Mouse (Mus musculus): Measurements from ENCODE around the gene Ascl4.

Gene Ascl4

DNA sequence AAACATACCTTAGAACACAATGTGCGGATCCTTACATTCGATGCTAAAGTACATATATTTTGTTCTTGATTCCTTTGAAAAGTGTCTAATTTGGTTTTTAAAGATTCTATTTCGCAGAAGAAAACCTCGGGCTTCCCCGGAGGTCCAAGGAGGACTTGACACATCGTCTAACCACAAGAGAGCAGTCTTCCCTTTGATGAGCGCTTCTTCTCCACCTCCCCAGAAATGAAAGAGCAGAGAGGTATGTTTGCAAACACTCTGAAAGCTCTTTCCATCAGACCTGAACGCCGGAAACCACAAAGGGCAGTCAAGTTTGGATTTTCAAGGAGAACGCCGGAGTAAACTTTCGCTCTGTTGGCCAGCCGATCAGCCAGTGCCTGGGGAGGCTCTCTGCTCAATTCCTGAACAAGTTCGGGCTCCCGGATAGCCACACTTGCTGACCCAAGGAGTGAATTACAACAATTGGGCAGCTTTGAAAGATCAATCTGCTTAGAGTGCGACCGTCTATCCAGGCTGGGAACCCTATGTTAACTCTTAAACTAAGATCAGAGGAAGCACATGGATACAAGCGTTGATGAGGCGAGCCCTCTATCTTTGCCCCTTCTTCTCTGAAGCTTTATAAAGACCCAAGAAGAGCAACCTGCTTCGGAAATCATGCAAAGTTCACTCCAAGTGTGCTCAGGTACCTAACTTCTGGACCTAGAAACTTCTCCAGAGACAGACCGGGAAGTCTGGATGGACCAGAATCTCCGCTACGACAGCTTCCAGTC lies at the start of gene Ascl4:
TSS of gene Ascl4 (plus strand) at position 6 of the 770 bp plus-strand sequence.
- no peak for DNase-seq (ENCODE audit: low spot score)

DNA sequence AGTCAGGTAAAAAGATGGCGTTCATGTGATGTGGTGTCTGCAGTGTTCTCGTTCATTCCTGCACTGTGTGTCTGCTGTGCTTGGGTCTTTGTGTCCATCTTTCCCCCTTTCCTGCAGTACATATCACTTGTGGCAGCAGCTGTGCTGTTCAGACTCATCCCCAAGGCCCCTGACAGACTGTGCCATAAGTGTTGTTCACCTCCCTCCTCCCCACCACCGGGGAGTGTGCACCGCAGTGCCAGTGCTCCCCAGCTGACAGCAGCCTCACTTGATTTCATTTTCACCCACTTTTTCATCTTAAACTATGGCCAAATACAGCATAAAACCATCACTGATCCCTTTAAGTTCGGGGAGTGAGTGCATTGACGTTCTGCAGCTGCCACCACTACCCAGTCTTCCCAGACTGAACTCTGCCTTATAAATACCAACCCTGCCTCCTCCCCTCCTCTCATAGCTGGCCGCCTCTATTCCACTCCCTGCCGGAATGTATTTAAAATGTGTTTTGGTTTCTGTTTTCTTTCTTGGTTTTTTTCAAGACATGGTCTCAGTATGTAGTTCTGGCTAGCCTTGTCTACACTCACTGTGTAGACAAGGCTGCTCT lies 47.5 kb upstream of the Ascl4 start:
- DNase-seq (ENCODE audit: low spot score): no peak

DNA sequence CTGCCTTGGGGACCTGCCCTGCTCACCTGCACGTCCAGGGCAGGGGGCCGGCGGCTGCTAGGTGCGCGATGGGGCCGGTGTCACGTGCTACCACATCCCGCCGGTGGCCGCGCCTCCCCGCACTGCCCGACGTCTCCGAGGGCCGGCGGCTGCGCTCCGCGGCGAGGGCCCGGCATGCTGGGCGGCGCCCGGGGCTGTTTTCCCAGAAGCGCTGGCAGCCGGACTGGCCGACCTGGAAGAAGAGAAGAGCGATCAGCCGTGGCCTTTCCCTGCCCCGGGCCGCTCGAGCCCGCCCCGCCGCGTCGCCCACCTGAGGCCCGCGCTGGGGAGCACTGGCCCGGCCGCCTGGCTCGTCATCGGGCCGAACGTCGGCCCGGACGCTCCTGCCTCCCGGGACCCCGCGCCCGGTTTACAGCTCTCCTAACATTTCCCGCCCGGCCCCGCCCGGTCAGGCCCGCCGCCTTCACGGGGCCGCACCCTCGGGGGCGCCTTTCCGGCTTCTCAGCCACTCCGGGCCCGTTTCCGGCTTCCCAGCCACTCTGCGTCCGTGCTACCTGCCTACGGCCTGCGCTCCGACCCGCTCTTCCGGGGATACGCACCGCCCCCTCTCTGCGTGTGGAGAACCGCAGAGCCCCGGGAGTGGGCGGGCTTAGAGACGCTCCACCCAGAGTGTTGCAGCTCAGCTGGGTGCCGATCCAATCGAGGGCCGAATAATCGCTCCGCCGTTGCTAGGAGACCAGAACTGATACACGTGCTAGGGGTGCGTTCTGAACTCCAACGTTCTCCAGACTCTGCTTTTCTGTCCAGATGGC lies 10.8 kb upstream of the Ascl4 start, which contains the start of gene Prdm4:
TSS of gene Prdm4 (minus strand) at position 645 of the 812 bp plus-strand sequence.
- DNase-seq (ENCODE audit: low spot score): peak; percentile 98

DNA sequence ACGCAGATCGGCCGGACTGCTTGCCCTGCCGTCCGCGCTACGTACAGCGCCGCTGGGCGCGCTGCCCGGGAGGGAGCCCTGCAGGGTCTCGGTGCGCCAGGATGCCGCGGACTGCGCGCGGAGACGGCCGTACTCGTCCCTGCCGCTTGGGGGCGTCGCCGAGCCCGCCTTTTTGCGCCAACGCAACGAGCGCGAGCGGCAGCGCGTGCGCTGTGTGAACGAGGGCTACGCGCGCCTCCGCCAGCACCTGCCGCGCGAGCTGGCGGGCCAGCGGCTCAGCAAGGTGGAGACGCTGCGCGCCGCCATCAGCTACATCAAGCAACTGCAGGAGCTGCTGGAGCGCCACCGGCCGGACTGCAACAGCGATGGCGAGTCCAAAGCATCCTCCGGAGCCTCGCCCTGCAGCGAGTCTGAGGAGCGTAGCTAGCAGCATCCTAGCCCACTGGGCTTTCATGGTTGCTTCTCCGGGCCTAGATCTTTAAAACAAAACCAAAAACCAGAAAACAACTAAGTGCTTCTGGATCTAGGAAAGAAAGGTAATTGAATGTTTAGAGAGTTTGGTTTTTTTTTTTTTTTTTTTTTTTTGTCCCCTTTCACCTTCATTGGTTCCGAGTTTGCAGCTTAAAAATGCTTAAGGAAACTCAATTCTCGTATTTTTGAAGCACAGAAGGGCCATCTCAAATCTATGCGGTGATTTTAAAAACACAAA lies 1.2 kb downstream of the Ascl4 start:
- DNase-seq (ENCODE audit: low spot score): peak; percentile 65

DNA sequence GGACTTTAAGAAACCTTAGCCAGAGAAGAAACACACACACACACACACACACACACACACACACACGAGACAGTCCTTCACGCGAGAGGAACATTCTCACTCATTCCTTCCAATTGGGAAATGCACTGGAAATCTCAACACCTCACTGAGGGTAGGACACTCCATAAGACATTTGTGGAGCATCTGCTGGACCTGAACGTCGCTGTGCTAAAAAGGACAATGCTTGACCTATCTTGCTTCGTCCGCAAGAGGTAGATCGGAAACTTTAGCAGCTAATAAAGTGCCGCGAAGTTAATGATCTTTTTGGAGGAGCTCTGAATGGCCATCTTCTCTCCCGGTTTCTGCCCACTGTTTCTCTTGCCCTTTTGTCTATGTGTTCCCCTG lies 1.7 kb downstream of the Ascl4 start:
- DNase-seq (ENCODE audit: low spot score): no peak

DNA sequence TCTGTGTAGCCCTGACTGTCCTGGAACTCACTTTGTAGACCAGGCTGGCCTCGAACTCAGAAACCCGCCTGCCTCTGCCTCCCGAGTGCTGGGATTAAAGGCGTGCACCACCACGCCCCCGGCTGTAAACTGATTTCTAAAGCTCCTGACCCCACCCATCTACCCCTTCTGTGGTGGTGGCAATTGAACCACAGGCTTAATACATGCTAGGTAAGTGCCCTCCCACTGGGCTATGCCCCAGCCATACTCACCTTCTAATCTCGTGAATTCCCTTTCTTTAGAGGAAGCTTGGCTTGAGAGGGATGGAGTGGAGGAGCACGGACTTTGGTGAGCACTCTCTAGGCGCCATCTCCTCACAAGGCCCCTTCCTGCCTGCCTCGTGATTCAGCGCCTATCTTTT lies 2.5 kb downstream of the Ascl4 start:
- DNase-seq (ENCODE audit: low spot score): no peak

DNA sequence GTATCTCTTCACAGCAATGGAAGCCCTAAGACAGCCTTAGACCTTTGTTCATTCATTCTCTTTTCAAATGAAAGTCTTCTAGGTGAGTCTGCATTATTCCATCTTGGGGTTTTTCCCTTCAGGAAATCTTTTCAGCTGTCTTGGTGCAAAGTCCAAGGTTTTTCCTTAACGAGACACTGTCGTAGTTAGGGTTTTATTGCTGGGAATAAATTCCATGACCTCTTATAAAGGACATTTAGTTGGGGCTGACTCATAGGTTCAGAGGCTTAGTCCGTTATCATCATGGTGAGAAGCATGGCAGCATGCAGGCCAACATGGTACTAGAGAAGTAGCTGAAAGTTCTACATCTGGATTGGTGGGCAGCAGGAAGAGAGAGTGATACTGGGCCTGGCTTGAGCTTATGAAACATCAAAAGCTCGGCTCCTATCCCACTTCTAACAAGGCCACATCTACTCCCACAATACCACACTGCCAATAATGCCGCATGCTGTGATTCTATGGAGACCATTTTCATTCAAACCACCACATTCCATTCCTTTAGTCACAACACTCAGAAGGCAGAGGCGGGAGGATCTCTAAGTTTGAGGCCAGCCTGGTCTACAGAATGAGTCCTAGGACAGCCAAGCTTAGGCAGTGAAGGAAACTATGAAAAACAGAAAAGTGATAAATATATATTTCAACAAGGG lies 8.9 kb downstream of the Ascl4 start:
- DNase-seq (ENCODE audit: low spot score): no peak

DNA sequence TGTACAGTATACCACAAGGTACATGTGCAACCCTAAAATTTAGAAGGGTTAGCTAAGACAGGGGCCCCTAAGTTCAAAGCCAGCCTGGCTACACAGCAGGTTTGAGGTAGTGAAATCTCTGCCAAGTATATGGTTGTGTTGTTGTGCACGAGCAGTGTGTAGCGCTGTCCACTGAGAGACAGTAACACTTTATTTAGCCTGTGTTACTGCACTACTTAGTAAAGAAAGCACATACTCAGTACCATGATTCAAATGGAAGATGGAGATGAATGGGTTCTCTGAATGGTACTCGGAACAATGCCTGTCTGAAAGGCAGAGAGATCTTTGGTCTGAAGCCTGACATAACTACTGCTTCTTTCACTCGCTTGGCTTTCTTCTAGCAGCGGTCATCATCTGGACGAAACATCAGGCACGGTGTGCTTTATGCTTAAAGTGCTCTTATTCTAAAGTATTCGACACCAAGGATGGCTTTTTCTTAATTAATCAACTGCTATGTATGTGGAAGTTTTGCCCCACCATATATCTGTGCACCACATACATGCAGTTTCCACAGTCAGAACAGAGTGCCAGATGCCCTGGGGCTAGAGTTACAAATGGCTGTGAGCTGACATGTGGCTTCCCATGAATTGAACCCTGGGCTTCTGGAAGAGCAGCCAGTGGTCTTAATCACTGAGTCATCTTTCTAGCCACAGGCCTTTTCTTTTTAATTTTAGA lies 21.2 kb downstream of the Ascl4 start:
- DNase-seq (ENCODE audit: low spot score): no peak

DNA sequence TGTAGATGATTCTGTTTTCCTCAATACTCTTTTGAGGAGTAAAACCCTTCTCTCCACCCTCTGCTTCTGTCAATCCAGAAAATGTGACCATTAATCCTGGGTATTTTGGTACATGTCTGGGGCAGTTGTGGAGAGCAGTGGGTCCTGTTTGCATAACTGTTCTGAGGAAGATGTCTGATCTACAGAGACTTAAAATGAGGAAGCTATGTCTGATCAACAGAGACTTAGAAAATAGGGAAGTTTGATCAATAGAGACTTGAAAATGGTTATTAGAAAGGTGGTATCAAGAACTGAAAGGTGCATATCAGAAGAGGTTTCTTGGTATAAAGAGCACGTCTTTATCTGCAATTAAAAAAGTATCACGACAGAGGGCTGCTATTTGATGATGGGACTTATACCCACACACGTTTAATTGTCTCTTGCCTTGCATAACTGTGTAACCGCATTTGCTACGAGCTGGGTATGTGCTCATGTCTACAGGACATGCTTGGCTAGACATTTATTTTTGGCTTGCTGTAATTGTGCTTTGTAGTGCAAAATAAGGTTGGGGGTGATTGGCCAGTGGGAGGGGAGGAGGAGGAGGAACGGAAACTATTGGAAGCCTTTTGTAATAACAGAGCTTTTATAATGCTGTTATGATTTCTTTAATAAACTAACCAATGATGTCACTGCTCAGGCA lies 24.4 kb downstream of the Ascl4 start:
- DNase-seq (ENCODE audit: low spot score): no peak

DNA sequence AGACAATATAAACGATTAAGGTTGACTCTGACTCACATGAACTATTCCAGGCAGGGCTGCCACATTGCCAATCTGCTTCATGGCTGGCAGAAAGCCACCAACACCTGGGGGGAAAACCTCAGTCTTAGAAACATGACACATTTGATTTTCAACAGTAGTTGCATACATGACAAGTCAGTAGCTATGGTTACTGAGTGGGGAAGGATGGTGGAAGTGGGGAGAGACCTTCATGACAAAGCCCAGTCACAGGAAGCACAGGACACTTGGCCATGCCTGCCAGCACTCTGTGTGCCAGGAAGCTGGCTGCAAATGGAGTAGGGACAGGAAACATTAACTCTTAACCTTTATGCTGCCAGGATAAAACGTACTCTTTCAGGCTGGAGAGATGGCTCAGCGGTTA lies 25.9 kb downstream of the Ascl4 start:
- no peak for DNase-seq (ENCODE audit: low spot score)

DNA sequence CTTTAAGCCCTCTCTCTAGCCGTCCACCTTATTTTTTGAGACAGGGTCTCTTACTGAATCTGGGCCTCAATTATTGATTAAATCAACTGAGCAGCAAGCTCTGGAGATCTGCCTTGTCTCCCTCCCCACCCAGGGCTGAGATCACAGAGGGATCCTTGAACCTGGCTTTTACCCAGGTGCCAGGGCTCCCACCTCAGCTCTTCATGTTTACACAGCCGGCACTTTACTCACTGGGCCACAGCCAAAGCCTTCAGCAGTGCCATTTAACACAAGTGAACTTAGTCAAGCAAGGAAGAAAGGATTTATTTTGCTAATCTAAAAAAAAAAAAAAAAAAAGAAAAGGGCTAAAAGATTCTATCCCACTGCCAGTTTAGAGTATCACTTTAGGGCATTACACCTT lies 26.9 kb downstream of the Ascl4 start:
- DNase-seq (ENCODE audit: low spot score): no peak

DNA sequence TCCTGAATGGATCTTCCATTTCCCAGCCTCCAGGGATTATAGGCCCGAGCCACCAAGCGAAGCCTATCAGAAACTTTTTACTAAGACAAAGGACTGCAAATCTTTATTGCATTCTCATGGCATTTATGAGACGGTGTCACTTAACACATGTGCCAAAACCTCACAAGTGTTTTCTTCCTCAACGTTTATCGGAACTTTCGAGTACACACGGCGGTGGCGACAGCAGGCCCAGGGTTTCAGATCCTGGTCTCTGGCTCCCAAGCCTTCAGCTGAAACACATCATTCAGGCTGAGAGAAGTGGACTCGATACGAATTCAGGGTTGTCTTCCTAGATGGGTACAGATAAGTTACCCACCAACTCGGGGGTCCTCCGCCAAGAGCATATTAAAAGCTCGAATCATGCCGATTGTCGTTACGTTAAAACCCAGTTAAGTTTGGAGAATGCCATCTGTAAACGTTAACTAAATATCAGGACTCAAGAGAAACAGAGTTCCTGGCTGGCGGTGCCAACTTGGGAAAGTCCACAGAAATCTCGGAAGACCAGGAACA lies 29.5 kb downstream of the Ascl4 start:
- DNase-seq (ENCODE audit: low spot score): no peak

DNA sequence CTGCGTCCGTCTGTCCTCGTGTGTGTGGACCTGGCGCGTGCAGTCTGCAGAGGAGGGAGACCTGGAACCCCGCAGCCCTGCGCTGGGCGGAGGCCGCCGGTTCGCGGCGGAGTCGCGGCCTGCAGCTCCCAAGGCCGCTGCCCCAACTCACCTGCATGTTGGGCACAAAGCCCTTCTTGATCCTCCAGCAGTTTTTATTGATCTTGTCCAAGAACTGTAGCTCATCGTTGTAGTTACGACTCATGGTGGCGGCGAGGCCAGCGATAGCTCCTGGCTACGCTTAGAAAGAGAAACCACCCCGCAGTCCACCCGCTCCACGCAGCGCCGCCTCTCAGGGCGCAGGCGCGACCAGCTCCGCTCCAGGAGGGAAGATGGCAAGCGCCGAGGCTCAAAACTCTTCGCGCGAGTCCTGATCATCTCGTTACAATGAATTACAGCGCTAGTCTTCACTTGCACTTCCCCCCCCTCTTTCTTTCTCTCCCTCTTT lies 30.0 kb downstream of the Ascl4 start, which contains the start of gene Rtcb:
TSS of gene Rtcb (minus strand) at position 360 of the 487 bp plus-strand sequence.
- peak; percentile 95 for DNase-seq (ENCODE audit: low spot score)

DNA sequence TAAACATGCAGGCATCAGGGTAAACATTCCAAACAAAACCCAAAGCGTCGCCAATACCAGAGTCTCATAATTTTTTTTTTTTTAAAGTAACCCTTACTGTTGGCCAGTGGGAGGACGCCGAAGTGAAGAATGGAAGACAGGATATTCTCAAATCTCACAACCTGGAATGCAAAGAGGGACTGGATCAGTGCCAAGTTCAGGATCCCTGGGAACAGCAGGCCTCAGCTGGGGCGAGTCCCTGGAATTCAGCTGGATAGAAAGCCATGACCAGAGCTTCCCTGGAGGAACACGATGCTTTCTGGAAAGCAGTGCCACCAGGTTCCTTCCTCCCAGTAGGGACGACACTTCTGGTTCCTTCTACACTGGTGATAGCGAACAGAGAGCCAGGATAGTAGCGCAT lies 35.4 kb downstream of the Ascl4 start:
- no peak for DNase-seq (ENCODE audit: low spot score)

DNA sequence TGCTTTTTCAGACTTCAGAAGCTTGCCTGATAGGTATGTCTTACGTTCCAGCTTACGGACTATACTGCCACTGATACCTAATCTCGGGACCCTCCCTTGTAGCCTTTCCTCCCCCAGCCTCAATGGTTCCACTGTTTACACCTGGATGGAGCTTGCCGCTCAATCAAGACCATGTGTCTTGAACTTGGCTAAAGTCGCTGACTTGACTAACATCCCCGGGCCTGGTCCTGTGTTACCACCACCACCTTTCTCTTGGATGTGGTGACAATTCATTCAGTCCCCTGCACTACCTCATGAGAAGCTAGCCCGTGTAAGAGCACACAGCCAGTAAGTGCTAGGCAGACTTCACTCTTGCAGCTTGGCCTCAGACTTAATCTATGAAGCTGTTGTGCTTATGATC lies 36.8 kb downstream of the Ascl4 start:
- no peak for DNase-seq (ENCODE audit: low spot score)

DNA sequence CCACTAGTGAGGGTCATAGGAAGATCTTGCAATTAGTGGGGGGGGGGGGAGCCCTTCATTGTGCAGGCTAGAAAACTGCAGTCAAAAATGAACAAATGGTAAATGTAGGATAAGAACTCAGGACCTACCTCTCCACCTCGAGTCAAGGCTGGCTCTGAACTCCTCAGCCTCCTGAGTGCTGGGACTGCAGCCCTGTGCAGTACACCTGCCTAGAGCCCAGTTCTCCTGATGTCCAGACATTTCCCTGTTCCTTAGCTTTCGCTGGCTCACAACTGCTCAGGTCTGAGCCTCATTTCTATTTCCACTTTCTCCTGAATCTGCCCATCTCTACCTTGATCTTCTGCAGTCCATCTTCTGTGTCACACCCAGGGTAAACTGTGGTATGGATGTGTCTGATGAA lies 39.0 kb downstream of the Ascl4 start:
- DNase-seq (ENCODE audit: low spot score): no peak

DNA sequence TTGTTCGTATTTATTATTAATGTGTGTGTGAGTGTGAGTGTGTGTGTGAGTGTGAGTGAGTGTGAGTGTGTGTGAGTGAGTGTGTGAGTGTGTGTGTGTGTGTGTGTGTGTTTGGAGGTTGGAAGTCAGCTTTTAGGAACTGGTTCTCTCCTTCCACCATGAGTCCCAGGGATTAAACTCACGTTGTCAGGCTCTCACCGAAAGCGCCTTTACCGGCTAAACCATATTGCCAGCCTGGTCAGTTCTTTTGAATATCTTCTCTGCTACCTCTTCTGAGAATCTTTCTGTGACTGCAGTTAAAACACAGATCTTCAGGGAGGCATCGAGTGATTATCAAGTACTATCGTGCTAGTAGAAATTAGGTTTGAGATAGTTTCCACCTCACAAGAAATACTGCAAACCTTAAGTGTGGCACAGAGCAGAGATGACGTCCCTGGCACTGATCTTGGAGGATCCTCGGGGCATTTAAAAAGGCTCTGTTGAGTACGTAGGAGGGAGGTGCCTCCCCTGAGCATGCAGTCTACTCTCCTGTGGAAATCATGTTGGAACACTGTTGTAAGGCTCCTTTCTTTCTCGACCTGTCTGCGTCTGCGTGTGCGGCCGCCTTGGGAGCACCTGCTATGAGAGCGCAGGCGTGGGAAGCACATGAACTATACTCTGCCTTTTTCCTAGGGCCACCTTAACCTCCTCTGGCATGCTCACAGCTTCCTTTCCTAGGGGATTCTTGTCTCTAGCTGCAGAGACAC lies 40.1 kb downstream of the Ascl4 start:
- DNase-seq (ENCODE audit: low spot score): no peak

DNA sequence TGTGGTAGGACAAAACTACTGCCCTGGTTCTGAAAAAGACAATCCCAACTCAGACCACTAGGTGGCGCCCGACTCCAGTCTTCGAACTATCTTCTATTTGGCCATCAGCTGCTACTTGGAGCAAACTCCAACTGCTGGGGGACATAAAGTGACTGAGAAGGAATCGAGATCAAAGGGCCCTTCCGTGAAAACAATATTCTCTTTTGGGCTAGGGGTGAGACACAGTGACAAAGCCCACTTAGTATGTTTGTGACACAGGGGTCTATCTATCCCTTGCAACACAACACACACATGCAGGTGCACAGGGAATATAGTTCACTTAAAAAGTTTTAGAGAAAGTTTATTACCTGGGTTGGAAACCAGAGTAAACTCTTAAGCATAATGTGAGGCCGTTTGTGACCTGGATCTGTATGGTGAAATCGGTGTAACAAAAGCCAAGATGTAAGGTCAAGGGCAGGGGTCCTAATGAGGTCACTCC lies 40.7 kb downstream of the Ascl4 start:
- DNase-seq (ENCODE audit: low spot score): peak; percentile 89

DNA sequence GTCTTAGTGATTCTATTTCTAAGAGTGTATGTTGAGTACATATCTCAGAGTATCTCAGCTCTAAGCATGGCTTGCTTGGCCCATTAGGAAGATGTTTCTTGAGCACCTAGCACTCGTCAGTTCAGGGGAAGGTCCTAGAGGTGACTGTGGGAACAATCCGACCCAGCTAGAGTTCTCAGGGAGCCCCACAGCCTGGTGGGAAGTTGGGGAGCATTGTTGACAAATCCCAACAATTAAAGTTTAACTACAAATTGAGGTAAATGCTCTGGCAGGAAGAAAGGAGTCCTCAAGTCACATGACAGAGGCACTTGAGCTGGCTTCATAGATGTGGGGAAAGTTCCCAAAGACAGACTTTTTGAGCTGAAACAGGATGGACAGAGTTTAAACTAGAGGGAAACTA lies 41.2 kb downstream of the Ascl4 start:
- DNase-seq (ENCODE audit: low spot score): no peak
